Mouse (Mus musculus) MEL (cell line): ENCODE data around the gene Rtraf. TPM values are rescaled to one million over a fixed set of nuclear protein-coding genes. Genes with fewer than 3 reads are reported as not detected.

Source experiments
- DNase-seq: peaks from one replicate; pipeline ENCODE4 v3.0.0; 2011; ENCODE audit warnings: low read depth, low spot score
- H3K27ac ChIP-seq: 2 replicates; pipeline ENCODE4 v1.5.1; 2012; ENCODE audit warnings: low read depth, mild to moderate bottlenecking, control low read depth, low read length, moderate library complexity; ENCODE audit not compliant: control insufficient read depth
- H3K27me3 ChIP-seq, 2 experiments: fragments of 150-350 bp in 1 of 2; sonication (generic) in 1 of 2; 2 replicates each; pipeline ENCODE4 v1.6.1; 2012; ENCODE audit warnings: low read length in 2 of 2, mild to moderate bottlenecking in 2 of 2, improper control_type of control experiment in 1 of 2, moderate library complexity in 1 of 2; ENCODE audit not compliant: insufficient read depth in 2 of 2, control insufficient read depth in 1 of 2
- H3K36me3 ChIP-seq, 2 experiments: 2 replicates each; pipeline ENCODE4 v1.6.1; 2012 to 2014; ENCODE audit warnings: low read length in 2 of 2, improper control_type of control experiment in 1 of 2, inconsistent platforms in 1 of 2, mild to moderate bottlenecking in 1 of 2; ENCODE audit not compliant: insufficient read depth in 2 of 2, control insufficient read depth in 1 of 2
- H3K4me1 ChIP-seq, 2 experiments: fragments of 150-350 bp in 1 of 2; sonication (generic) in 1 of 2; 2 replicates each; pipeline ENCODE4 v1.6.1; 2012; ENCODE audit warnings: low read length in 2 of 2, improper control_type of control experiment in 1 of 2, mild to moderate bottlenecking in 1 of 2; ENCODE audit not compliant: insufficient read depth in 2 of 2, control insufficient read depth in 1 of 2
- H3K4me3 ChIP-seq, 2 experiments: fragments of 150-350 bp in 1 of 2; sonication (generic) in 1 of 2; 2 replicates each; pipeline ENCODE4 v1.5.1; 2012; ENCODE audit warnings: low read depth in 2 of 2, low read length in 2 of 2, mild to moderate bottlenecking in 2 of 2, moderate library complexity in 2 of 2, control low read depth in 1 of 2, improper control_type of control experiment in 1 of 2; ENCODE audit not compliant: control insufficient read depth in 1 of 2, insufficient read depth in 1 of 2
- H3K79me2 ChIP-seq: 2 replicates; pipeline ENCODE4 v1.6.1; 2012; ENCODE audit warnings: mild to moderate bottlenecking, low read length, moderate library complexity; ENCODE audit not compliant: control insufficient read depth, poor library complexity, insufficient read depth
- H3K9ac ChIP-seq: 2 replicates; pipeline ENCODE4 v1.6.1; 2012; ENCODE audit warnings: low read depth, mild to moderate bottlenecking, control low read depth, low read length, moderate library complexity; ENCODE audit not compliant: control insufficient read depth, poor library complexity, severe bottlenecking
- H3K9me3 ChIP-seq: fragments of 150-350 bp; sonication (generic); replicated peaks from 2 replicates; pipeline ENCODE4 v1.6.1; 2012; ENCODE audit warnings: mild to moderate bottlenecking, low read length, improper control_type of control experiment, moderate library complexity; ENCODE audit not compliant: insufficient read depth
- BHLHE40 ChIP-seq: IDR thresholded peaks from 2 replicates; pipeline ENCODE4 v1.6.1; 2012; ENCODE audit warnings: low read depth, mild to moderate bottlenecking, inconsistent platforms, low read length, improper control_type of control experiment, borderline replicate concordance
- CHD1 ChIP-seq: IDR thresholded peaks from 2 replicates; pipeline ENCODE4 v1.6.1; 2012; ENCODE audit warnings: low read depth, mild to moderate bottlenecking, inconsistent platforms, low read length, improper control_type of control experiment
- EP300 ChIP-seq, 2 experiments: IDR thresholded peaks; 2 replicates each; pipeline ENCODE4 v1.6.1; 2011; ENCODE audit warnings: improper control_type of control experiment in 2 of 2, low read length in 2 of 2, low read depth in 1 of 2, mild to moderate bottlenecking in 1 of 2
- ETS1 ChIP-seq: IDR thresholded peaks from 2 replicates; pipeline ENCODE4 v1.6.1; 2012; ENCODE audit warnings: low read depth, mild to moderate bottlenecking, inconsistent platforms, low read length, improper control_type of control experiment, moderate library complexity
- GATA1 ChIP-seq: IDR thresholded peaks from 2 replicates; pipeline ENCODE4 v1.6.1; 2011; ENCODE audit warnings: low read depth, low read length, improper control_type of control experiment
- HCFC1 ChIP-seq: IDR thresholded peaks from 2 replicates; pipeline ENCODE4 v1.6.1; 2012; ENCODE audit warnings: low read depth, mild to moderate bottlenecking, inconsistent platforms, low read length, improper control_type of control experiment, moderate library complexity
- KAT2A ChIP-seq: conservative IDR thresholded peaks from 2 replicates; pipeline ENCODE4 v1.6.1; 2012; ENCODE audit warnings: low read depth, low read length, improper control_type of control experiment, inconsistent platforms
- MAFK ChIP-seq: IDR thresholded peaks from 2 replicates; pipeline ENCODE4 v1.6.1; 2011; ENCODE audit warnings: low read depth, mild to moderate bottlenecking, low read length, improper control_type of control experiment, borderline replicate concordance
- MAZ ChIP-seq: IDR thresholded peaks from 2 replicates; pipeline ENCODE4 v1.6.1; 2012; ENCODE audit warnings: low read depth, mild to moderate bottlenecking, inconsistent platforms, low read length, improper control_type of control experiment
- NRF1 ChIP-seq: IDR thresholded peaks from 2 replicates; pipeline ENCODE4 v1.6.1; 2014; ENCODE audit warnings: low read depth, mild to moderate bottlenecking, inconsistent platforms, low read length, improper control_type of control experiment, moderate library complexity; ENCODE audit not compliant: poor library complexity, insufficient read depth, severe bottlenecking
- POLR2AphosphoS2 ChIP-seq: IDR thresholded peaks from 2 replicates; pipeline ENCODE4 v1.6.1; 2011; ENCODE audit warnings: low read length, improper control_type of control experiment
- SMC3 ChIP-seq: IDR thresholded peaks from 2 replicates; pipeline ENCODE4 v1.6.1; 2011; ENCODE audit warnings: low read depth, low read length, improper control_type of control experiment
- TBP ChIP-seq: IDR thresholded peaks from 2 replicates; pipeline ENCODE4 v1.8.0; 2011; ENCODE audit warnings: low read depth, low read length, improper control_type of control experiment
- TCF12 ChIP-seq: IDR thresholded peaks from 2 replicates; pipeline ENCODE4 v1.6.1; 2014; ENCODE audit warnings: low read depth, mild to moderate bottlenecking, inconsistent platforms, low read length, improper control_type of control experiment, moderate library complexity
- UBTF ChIP-seq: IDR thresholded peaks from 2 replicates; pipeline ENCODE4 v1.6.1; 2012; ENCODE audit warnings: low read depth, mild to moderate bottlenecking, inconsistent platforms, low read length, improper control_type of control experiment, moderate library complexity, borderline replicate concordance; ENCODE audit not compliant: insufficient read depth
- USF1 ChIP-seq: IDR thresholded peaks from 2 replicates; pipeline ENCODE4 v1.6.1; 2014; ENCODE audit warnings: low read depth, mild to moderate bottlenecking, inconsistent platforms, low read length, improper control_type of control experiment, moderate library complexity
- ZMIZ1 ChIP-seq: IDR thresholded peaks from 2 replicates; pipeline ENCODE4 v1.6.1; 2012; ENCODE audit warnings: low read depth, mild to moderate bottlenecking, inconsistent platforms, low read length, improper control_type of control experiment, moderate library complexity
- polyA plus RNA-seq, 2 experiments: library from polyadenylated mRNA; stranded (reverse) in 1 of 2; unstranded in 1 of 2; fragments of >175 nt in 1 of 2; fragments of >200 nt in 1 of 2; gene quantifications; 2 replicates each; pipeline versions ENCODE4 v1.2.1 to v1.2.4; 2012; ENCODE audit warnings: low replicate concordance in 2 of 2, low read depth in 1 of 2; ENCODE audit not compliant: insufficient read length in 2 of 2, insufficient read depth in 1 of 2, missing spikeins in 1 of 2
- total RNA-seq: library from RNA; depleted of rRNA; stranded (reverse); fragments of 300-350 nt; gene quantifications from 2 replicates; pipeline ENCODE4 v1.2.3, GENCODE M21; 2012

Gene Rtraf
- total and polyA plus RNA-seq, 3 experiments: 90.4 to 117 TPM; not detected in 1

- DNase-seq: peak; percentile 6
- H3K27me3 ChIP-seq: no peaks in the 10 kb centered on the region; a peak in 1 of 4 replicates
- TF ChIP-seq CHD1 (no peak), KAT2A (no peak), HCFC1 (no peak), GATA1 (no peak), ZMIZ1 (no peak), TCF12 (no peak), SMC3 (no peak), POLR2AphosphoS2 (no peak), EP300 (IDR thresholded peaks at IDR 0.05; ENCODE audit: low read depth in 1 of 2, low read length in 2 of 2) (no peak), BHLHE40 (no peak), MAFK (no peak)
- no peak overlapping the region for H3K4me3 ChIP-seq
- H3K4me1 ChIP-seq: no peaks in the 10 kb centered on the region
- no peak overlapping the region for H3K9ac ChIP-seq
- H3K9me3 ChIP-seq: no peaks in the 10 kb centered on the region
- H3K27ac ChIP-seq: no peak overlapping the region
- no peaks in the 10 kb centered on the region; a peak in 1 of 4 replicates for H3K36me3 ChIP-seq
- no peaks in the 10 kb centered on the region for H3K79me2 ChIP-seq
These were observed 59.3 kb downstream of the Rtraf start for GRCm38 (mm10) chr14:19764331-19764730.

- Histone ChIP-seq H3K27ac (no peak overlapping the region), H3K9ac (no peak overlapping the region), H3K27me3 (no peaks in the 10 kb centered on the region; a peak in 1 of 4 replicates), H3K4me3 (no peak overlapping the region), H3K36me3 (no peaks in the 10 kb centered on the region; a peak in 1 of 4 replicates), H3K4me1 (no peaks in the 10 kb centered on the region), H3K9me3 (no peaks in the 10 kb centered on the region), H3K79me2 (no peaks in the 10 kb centered on the region)
- TF ChIP-seq USF1 (no peak), UBTF (no peak)
- no peak for DNase-seq
These were observed 60.1 kb downstream of the Rtraf start for GRCm38 (mm10) chr14:19763527-19763926.

GRCm38 (mm10) chr14:19762014-19762413, 61.6 kb downstream of the Rtraf start:
- no peak for DNase-seq
- Histone ChIP-seq H3K9me3 (no peaks in the 10 kb centered on the region), H3K79me2 (no peaks in the 10 kb centered on the region), H3K27ac (no peak overlapping the region), H3K4me3 (no peak overlapping the region), H3K9ac (no peak overlapping the region), H3K4me1 (no peaks in the 10 kb centered on the region), H3K27me3 (no peaks in the 10 kb centered on the region), H3K36me3 (no peaks in the 10 kb centered on the region; a peak in 1 of 4 replicates)
- TF ChIP-seq ETS1 (no peak), UBTF (no peak), NRF1 (no peak), USF1 (no peak), TBP (no peak), MAZ (no peak)
